Comparison of ENCODE assay signal across 13 mouse cellular contexts in the genomic region with DNA sequence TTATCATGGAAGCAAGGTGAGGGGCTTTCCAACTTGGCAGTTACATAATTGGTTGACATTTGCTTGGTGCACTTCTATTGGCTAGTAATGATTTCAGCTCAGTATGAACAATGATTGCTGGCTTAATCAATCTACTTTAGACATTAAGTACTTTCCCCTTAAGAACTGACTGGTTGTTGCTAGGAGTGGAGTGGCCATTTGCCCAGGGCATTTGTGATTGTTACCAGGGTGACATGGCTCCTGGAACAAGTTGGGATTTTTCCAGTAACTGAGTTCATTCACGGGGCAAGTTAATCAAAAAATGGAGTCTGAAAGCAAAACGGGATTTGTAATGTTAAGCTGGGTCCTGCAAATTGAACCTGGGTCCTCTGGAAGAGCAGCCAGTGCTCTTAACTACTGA. TPM values are rescaled to one million over a fixed set of nuclear protein-coding genes. Genes with fewer than 3 reads are reported as not detected.
A peak's percentile ranks its signal among the peaks of the same experiment; 100 is the strongest.
DNase-seq lines count a peak whose midpoint lies in the region; ATAC-seq lines count a peak whose summit lies in the region.
"Had no signal": no experiment of that assay in that cellular context is flagged by ENCODE, and none has a peak within 500 bp of the region (broad histone marks: within the 10 kb centered on the region; RNA-seq: fewer than 3 reads in every experiment).

No protein-coding gene starts in this region.

- 35% methylated on average over 2 of the region's 2 CpGs for WGBS in hindbrain, embryonic 15.5 days
- 81% methylated on average over 2 of the region's 2 CpGs for WGBS in hindbrain, embryonic 10.5 days
- 26% methylated on average over 2 of the region's 2 CpGs for WGBS in neural tube, embryonic 12.5 days
- WGBS in neural tube, embryonic 15.5 days = 30% methylated on average over 2 of the region's 2 CpGs

- no peak for DNase-seq in hindbrain, embryonic 10.5 days (ENCODE audit: low spot score)
- DNase-seq in neural tube, embryonic 10.5 days (ENCODE audit: extremely low spot score, low spot score) = no peak
- peak; percentile 69 for DNase-seq in heart, postnatal 4 days
- DNase-seq in thymus, postnatal 14 days = no peak
- DNase-seq: embryo, embryonic 11 days; liver, embryonic 13.5 days; thymus, postnatal 4 days had no signal

- no peak overlapping the region for H3K4me2 ChIP-seq in hindbrain, embryonic 15.5 days
- no peak overlapping the region for H3K4me2 ChIP-seq in neural tube, embryonic 12.5 days (replicated peaks)
- H3K4me2 ChIP-seq in neural tube, embryonic 15.5 days = no peak overlapping the region
- H3K4me2 ChIP-seq: liver, embryonic 13.5 days had no signal

- H3K27ac ChIP-seq in hindbrain, embryonic 15.5 days (replicated peaks) = no peak overlapping the region
- no peak overlapping the region for H3K27ac ChIP-seq in hindbrain, embryonic 10.5 days
- no peak overlapping the region for H3K27ac ChIP-seq in neural tube, embryonic 12.5 days
- no peak overlapping the region for H3K27ac ChIP-seq in neural tube, embryonic 15.5 days (replicated peaks)
- H3K27ac ChIP-seq: liver, embryonic 13.5 days had no signal

- H3K4me3 ChIP-seq in hindbrain, embryonic 15.5 days = no peak overlapping the region
- H3K4me3 ChIP-seq in hindbrain, embryonic 10.5 days = no peak overlapping the region
- H3K4me3 ChIP-seq in neural tube, embryonic 12.5 days = no peak overlapping the region
- H3K4me3 ChIP-seq in neural tube, embryonic 15.5 days (replicated peaks) = no peak overlapping the region
- H3K4me3 ChIP-seq: liver, embryonic 13.5 days had no signal

- no peaks in the 10 kb centered on the region for H3K27me3 ChIP-seq in hindbrain, embryonic 15.5 days
- no peaks in the 10 kb centered on the region for H3K27me3 ChIP-seq in hindbrain, embryonic 10.5 days (ENCODE audit: insufficient read depth, poor library complexity, severe bottlenecking)
- H3K27me3 ChIP-seq in neural tube, embryonic 12.5 days (replicated peaks) = no peaks in the 10 kb centered on the region
- no peaks in the 10 kb centered on the region for H3K27me3 ChIP-seq in neural tube, embryonic 15.5 days (replicated peaks)
- H3K27me3 ChIP-seq: liver, embryonic 13.5 days had no signal

- no peaks in the 10 kb centered on the region for H3K4me1 ChIP-seq in hindbrain, embryonic 15.5 days (replicated peaks)
- H3K4me1 ChIP-seq in hindbrain, embryonic 10.5 days (replicated peaks) = peaks cover 4% of the 10 kb centered on the region; the same call in 1 of the 2 replicates
- no peaks in the 10 kb centered on the region for H3K4me1 ChIP-seq in neural tube, embryonic 12.5 days
- no peaks in the 10 kb centered on the region for H3K4me1 ChIP-seq in neural tube, embryonic 15.5 days
- H3K4me1 ChIP-seq: liver, embryonic 13.5 days had no signal

- no peaks in the 10 kb centered on the region for H3K36me3 ChIP-seq in hindbrain, embryonic 15.5 days
- no peaks in the 10 kb centered on the region for H3K36me3 ChIP-seq in hindbrain, embryonic 10.5 days
- no peaks in the 10 kb centered on the region for H3K36me3 ChIP-seq in neural tube, embryonic 12.5 days
- H3K36me3 ChIP-seq in neural tube, embryonic 15.5 days = no peaks in the 10 kb centered on the region
- H3K36me3 ChIP-seq: G1E; liver, embryonic 13.5 days had no signal

- no peaks in the 10 kb centered on the region for H3K9me3 ChIP-seq in hindbrain, embryonic 15.5 days
- H3K9me3 ChIP-seq in hindbrain, embryonic 10.5 days = no peaks in the 10 kb centered on the region
- H3K9me3 ChIP-seq in neural tube, embryonic 12.5 days = no peaks in the 10 kb centered on the region
- no peaks in the 10 kb centered on the region for H3K9me3 ChIP-seq in neural tube, embryonic 15.5 days (replicated peaks)
- H3K9me3 ChIP-seq: G1E; liver, embryonic 13.5 days had no signal

- no peak overlapping the region for H3K9ac ChIP-seq in hindbrain, embryonic 15.5 days
- no peak overlapping the region for H3K9ac ChIP-seq in neural tube, embryonic 12.5 days
- no peak overlapping the region for H3K9ac ChIP-seq in neural tube, embryonic 15.5 days (replicated peaks)
- H3K9ac ChIP-seq: liver, embryonic 13.5 days had no signal

- ATAC-seq in hindbrain, embryonic 15.5 days (ENCODE audit: low FRiP score, low read depth) = peak; percentile 73; the same call in 1 of the 2 replicates
- ATAC-seq in neural tube, embryonic 12.5 days (ENCODE audit: low FRiP score, low read depth) = peak; percentile 17; the same call in 1 of the 2 replicates
- 0 out of 2 replicates have a peak, but pooled peaks have one; percentile 60 for ATAC-seq in neural tube, embryonic 15.5 days (ENCODE audit: low FRiP score)

RNA-seq across cellular contexts. Expression of a gene that starts 15.8 kb away (rescaled TPM):
- polyA plus RNA-seq in hindbrain, embryonic 15.5 days (2015; fragmentation: Nextera tagmentation; extraction: Ambion mirVana) = 0.21 and 0.25 TPM in 2 replicates
- polyA plus RNA-seq in hindbrain, embryonic 10.5 days (2016; fragmentation: Nextera tagmentation; extraction: Ambion mirVana) = 0.39 and 0.93 TPM in 2 replicates
- 1.4 and 1.5 TPM in 2 replicates for polyA plus RNA-seq in neural tube, embryonic 12.5 days (2016; fragmentation: Nextera tagmentation; extraction: Ambion mirVana)
- 10 to 100 TPM; 94.8 to 96.7 TPM for total RNA-seq in heart, postnatal 4 days (2021)
- polyA plus RNA-seq in neural tube, embryonic 15.5 days (2015; fragmentation: Nextera tagmentation; extraction: Ambion mirVana) = 1.0 and 1.2 TPM in 2 replicates
- polyA plus RNA-seq: G1E; large intestine, adult 2 months; spleen, adult 2 months had no signal

Comparison
In these comparisons a context has a peak if more than half of its experiments do, and no peak if none do; other contexts are left out.
1. ATAC-seq: peak in every context shown above with its lines; median percentile 73 in hindbrain, embryonic 15.5 days; 60 in neural tube, embryonic 15.5 days; 17 in neural tube, embryonic 12.5 days.